Mouse (Mus musculus) liver, adult (tissue): Measurements from ENCODE around the gene Kdelc2.

Source experiments
- GATA4 ChIP-seq: IDR thresholded peaks from 2 replicates; pipeline ENCODE4 v1.6.1; 2014; ENCODE audit warnings: mild to moderate bottlenecking, low read length; ENCODE audit not compliant: insufficient replicate concordance

Kdelc2 gene

GRCm38 (mm10) chr9:53383951-53384866 is at the start of gene Kdelc2:
TSS of gene Kdelc2 (plus strand) at chr9:53384025.
- 0 out of 2 replicates have a peak, but pooled peaks have one; percentile 4 for TF ChIP-seq GATA4

DNA sequence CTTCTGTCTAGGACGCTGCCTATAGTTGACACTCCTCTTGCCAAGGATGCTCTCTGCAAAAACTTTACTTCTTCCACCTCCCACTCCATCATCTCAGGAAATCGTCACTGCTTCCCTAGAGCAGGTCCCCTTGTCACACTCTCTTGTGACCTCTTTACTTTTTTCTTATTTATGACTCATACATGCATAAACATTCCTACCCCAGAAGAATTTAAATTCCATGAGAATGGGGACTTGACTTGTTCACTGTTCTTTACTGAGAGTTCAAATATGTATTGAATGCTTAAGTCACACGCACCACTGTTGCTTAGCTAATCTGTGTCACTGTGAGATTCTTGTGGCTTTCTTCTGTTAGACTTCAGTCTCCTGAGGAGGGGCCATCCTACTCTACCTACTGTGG is 48.7 kb upstream of the Kdelc2 start:
- no peak for TF ChIP-seq GATA4

GRCm38 (mm10) chr9:53339603-53340002 is 44.2 kb upstream of the Kdelc2 start:
- no peak for TF ChIP-seq GATA4

GRCm38 (mm10) chr9:53340328-53340916 is 43.4 kb upstream of the Kdelc2 start:
- TF ChIP-seq GATA4: no peak

DNA sequence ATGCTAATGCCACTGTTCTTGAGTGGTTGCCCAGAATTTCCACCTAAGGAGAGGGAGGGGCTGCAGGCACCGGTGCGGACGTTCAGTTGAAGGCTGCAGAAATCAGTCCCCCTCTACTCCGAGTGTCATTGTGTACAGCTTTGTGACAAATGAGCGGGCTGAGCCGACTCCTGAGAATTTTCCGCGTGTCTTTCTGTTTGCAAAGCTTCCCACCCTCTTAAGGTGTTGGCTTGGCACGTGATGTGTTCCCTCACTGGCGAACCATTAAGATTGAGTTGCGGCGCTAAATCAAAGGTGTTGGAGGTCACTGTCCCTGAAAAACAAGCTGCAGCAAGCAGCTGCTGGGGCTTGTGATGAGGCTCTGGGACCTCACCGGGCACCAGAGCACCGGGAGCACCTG is 42.9 kb upstream of the Kdelc2 start:
- no peak for TF ChIP-seq GATA4

DNA sequence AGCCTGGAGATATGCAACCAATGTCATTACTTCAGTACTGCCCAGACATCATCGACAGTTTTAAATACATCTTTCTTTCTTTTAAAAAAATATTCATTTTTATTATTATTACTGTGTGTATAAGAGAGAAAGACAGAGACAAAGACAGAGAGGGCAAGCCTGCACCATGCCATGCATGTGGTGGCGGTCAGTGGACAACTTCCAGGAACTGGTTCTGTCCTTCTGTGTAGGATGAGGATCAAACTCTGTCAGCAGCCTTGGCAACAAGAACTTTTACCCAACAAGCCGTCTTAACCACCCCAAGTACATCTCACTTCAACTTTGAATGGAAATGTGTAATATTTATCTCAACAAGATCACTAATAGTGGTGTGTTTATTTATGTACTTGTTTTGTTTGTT is 41.8 kb upstream of the Kdelc2 start:
- TF ChIP-seq GATA4: no peak

DNA sequence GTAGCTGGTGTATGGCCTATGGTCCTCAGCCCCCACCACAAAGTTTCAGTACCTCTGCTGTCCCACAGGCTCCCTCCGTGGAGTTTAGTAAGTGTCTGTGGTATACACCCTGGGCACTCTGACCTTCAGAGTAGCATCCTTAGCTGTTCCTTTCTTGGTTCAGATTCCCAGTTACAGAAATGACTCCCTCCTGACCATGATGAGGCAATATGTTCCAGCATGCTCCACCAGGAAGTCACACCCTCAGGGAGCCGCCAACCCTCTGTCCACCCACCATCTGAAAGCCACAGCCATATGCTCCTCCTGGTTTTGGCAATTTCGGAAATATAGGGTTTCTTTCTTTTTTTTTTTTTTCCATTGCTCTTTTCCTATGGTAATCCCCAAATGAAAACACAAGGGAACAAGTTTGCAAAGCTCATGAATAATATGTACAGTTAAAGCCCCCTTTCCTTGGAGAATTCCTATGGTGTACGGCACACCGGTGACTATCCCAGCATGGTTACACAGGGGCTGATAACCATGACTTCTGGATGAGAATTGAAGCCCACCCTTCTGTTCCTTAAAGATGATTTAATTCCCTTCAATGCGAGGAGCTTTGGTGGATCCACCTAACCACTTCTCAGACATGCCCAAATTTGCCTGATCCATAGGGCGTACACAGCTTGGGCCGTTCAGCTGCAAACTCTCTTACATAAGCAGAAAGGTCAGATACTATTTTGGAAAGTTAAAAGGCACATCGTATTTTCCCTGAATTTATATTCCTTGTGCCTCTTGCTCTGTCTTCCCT is 39.0 kb upstream of the Kdelc2 start:
- TF ChIP-seq GATA4: no peak

DNA sequence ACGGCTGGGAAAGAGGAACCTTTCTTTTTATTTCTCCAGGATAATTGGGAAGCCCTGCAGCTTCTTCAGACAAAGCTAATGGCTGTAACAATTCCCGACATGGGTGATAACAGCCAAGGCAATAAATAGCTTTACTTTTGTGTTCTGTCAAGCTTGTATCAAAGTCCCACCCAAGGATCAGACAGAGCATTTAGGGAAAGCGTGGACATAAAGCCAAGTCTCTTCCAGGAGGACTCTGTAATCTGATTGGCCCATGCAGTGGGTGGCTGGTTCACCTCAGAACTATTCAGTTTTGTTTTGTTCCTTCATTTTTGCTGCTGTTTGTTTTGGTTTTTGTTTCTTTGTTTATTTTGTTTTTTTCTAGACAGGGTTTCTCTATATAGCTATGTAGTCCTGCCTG is 38.1 kb upstream of the Kdelc2 start:
- no peak for TF ChIP-seq GATA4

GRCm38 (mm10) chr9:53346402-53346801 is 37.4 kb upstream of the Kdelc2 start:
- TF ChIP-seq GATA4: no peak

DNA sequence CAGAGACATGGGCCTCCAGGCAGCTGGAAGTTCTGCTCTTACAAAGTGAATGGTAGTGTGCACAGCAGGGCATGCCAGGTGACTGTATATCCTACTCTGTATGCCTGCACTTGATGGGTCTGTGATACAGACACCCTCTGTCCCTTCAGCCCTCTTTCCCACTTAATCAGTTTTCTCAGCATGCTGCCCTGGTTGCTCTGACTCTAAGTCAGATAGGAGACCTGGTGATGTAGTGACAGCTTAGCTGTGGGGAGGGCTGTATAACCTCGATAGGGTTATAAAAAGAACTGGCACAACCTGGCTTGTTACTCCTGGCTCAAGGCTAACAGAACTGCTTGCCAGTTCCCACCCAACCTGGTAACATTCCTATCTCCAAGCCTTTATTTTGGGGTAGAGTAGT is 34.6 kb upstream of the Kdelc2 start:
- no peak for TF ChIP-seq GATA4

DNA sequence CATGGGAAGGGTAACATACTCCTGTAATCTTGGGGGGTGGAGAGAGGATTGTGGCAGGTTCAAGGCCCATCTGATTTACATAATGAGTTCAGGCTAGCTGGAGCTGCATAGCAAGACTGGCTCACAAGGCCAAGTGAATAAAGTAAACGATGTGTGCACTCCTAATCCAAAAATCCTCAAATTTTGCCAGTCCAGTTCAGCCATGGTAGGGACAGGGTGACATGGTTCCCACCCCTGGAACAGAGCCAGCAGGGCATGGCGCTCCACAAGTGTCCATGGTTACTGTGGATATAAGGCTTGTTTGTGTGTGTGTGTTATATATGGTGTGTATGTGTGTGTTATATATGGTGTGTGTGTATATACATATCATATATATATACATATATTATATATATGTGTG is 33.5 kb upstream of the Kdelc2 start:
- TF ChIP-seq GATA4: no peak

GRCm38 (mm10) chr9:53351899-53352298 is 31.9 kb upstream of the Kdelc2 start:
- TF ChIP-seq GATA4: no peak

DNA sequence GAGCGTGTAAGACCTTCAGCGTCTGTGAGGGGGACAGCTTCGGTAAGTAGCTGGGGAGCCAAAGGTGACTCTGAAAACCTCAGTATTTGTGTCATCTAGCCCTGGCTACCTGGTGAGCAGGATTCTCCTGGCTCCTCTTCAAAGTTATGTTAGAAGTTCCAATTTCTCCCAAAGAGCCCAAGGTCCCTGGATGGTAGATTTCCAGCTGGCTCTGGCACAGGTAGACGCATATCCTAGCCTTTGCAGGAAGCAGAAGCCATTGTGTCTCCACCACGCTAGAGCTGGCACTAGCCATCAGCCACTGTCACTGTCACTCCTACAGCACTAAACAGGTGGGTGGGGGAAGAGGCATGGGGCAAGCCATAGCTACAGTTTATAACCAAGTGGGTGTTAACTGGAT is 30.7 kb upstream of the Kdelc2 start:
- no peak for TF ChIP-seq GATA4

- TF ChIP-seq GATA4: no peak
These were observed 27.3 kb upstream of the Kdelc2 start for GRCm38 (mm10) chr9:53356219-53357155.

GRCm38 (mm10) chr9:53371339-53371738 is 12.5 kb upstream of the Kdelc2 start:
- no peak for TF ChIP-seq GATA4
